Mouse (Mus musculus): ENCODE measurements around the gene Peli2. TPM values are rescaled to one million over a fixed set of nuclear protein-coding genes. Genes with fewer than 3 reads are reported as not detected.

Gene Peli2
- polyA plus RNA-seq (2012; rRNA removed) = 17.8 and 21.2 TPM in 2 replicates

DNA sequence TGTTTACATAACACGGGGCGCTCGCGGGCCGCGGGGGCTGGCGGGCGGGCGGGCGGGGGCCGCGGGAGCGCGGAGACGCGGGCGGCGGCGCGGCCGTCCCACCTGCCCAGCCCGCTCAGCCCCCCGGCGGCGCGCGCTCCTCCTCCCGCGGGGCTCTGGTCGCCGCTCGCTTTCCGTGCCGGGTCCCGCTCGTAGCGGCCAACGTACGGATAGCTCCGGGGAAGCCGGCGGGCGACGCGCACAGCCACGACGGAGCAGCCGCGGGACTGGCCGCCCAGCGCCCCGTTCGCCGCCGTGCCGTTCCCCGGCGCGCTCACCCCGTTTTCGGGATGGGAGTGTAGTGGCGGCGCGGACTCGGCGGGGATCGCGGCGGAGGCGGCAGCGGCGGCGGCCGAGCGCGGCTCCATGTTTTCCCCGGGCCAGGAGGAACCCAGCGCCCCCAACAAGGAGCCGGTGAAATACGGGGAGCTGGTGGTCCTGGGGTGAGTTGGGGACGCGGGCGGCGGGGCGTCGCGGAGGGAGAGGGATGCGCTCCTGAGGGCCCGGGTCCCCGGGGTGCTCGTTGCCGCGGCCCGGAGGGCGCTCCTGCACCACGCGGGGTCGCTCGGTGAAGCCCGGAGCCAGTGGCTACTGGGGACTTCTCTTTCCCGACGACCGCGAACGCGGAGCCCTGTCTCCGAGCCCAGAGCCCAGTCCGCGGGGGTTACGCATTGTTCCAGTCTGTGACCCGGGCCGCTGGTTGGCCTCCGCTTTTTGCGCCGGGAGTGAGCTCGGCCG lies at the start of gene Peli2:
Gene Peli2, plus strand, starts transcription at position 72 of the 777 bp plus-strand sequence.

Data from colon, adult 2 months (tissue).